Mouse (Mus musculus): ENCODE measurements around the gene Vps39.

Gene Vps39

GRCm38 (mm10) chr2:120299866-120300265 lies 53.1 kb downstream of the Vps39 start:
- DNase-seq (ENCODE audit: low read depth in 1 of 2, low spot score in 2 of 2): no peak

GRCm38 (mm10) chr2:120296160-120296559 lies 56.8 kb downstream of the Vps39 start:
- DNase-seq (ENCODE audit: low read depth in 1 of 2, low spot score in 2 of 2): no peak

- no peak for DNase-seq (ENCODE audit: low read depth in 1 of 2, low spot score in 2 of 2)
Measured at GRCm38 (mm10) chr2:120291471-120292078, 61.4 kb downstream of the Vps39 start.

GRCm38 (mm10) chr2:120288995-120289394 lies 63.9 kb downstream of the Vps39 start, which contains the start of gene Pla2g4d:
Gene Pla2g4d (minus strand): TSS chr2:120289197.
- no peak for DNase-seq (ENCODE audit: low read depth in 1 of 2, low spot score in 2 of 2)

GRCm38 (mm10) chr2:120288401-120288800 lies 64.5 kb downstream of the Vps39 start:
- DNase-seq (ENCODE audit: low read depth in 1 of 2, low spot score in 2 of 2): no peak

GRCm38 (mm10) chr2:120285639-120286038 lies 67.3 kb downstream of the Vps39 start:
- DNase-seq (ENCODE audit: low read depth in 1 of 2, low spot score in 2 of 2): no peak

GRCm38 (mm10) chr2:120284705-120285104 lies 68.2 kb downstream of the Vps39 start:
- DNase-seq (ENCODE audit: low read depth in 1 of 2, low spot score in 2 of 2): no peak

- DNase-seq (ENCODE audit: low read depth in 1 of 2, low spot score in 2 of 2): no peak
Measured at GRCm38 (mm10) chr2:120284094-120284493, 68.8 kb downstream of the Vps39 start.

GRCm38 (mm10) chr2:120283550-120283949 lies 69.4 kb downstream of the Vps39 start:
- DNase-seq (ENCODE audit: low read depth in 1 of 2, low spot score in 2 of 2): no peak

GRCm38 (mm10) chr2:120281221-120281620 lies 71.7 kb downstream of the Vps39 start:
- DNase-seq (ENCODE audit: low read depth in 1 of 2, low spot score in 2 of 2): no peak

- DNase-seq (ENCODE audit: low read depth in 1 of 2, low spot score in 2 of 2): peak in 1 of 2 experiments; percentile 29
Measured at GRCm38 (mm10) chr2:120279961-120280360, 73.0 kb downstream of the Vps39 start.

- DNase-seq (ENCODE audit: low read depth in 1 of 2, low spot score in 2 of 2): no peak
Measured at GRCm38 (mm10) chr2:120276951-120277350, 76.0 kb downstream of the Vps39 start.

GRCm38 (mm10) chr2:120268635-120269034 lies 84.3 kb downstream of the Vps39 start:
- no peak for DNase-seq (ENCODE audit: low read depth in 1 of 2, low spot score in 2 of 2)

Measured in monocyte, adult 2 months (primary cell).